Mouse (Mus musculus) stomach, embryonic 14.5 days (tissue): ENCODE data around the gene Grcc10. TPM values are rescaled to one million over a fixed set of nuclear protein-coding genes. Genes with fewer than 3 reads are reported as not detected.

Source experiments
- ATAC-seq: fragments of 200-750 bp; cut with Nextera tagmentation; 2 replicates; pipeline ENCODE4 v1.8.0; 2017; ENCODE audit warnings: low read depth, moderate TSS enrichment; ENCODE audit not compliant: insufficient number of reproducible peaks, insufficient read depth, low FRiP score
- H3K27ac ChIP-seq: fragments of 300-500 bp; sonication (generic); 2 replicates; pipeline ENCODE4 v1.5.1; 2014; ENCODE audit warnings: mild to moderate bottlenecking, low read length, moderate library complexity, mixed read lengths
- H3K27me3 ChIP-seq: fragments of 300-500 bp; sonication (generic); 2 replicates; pipeline ENCODE4 v1.6.1; 2014; ENCODE audit warnings: low read length, control low read depth, mixed read lengths; ENCODE audit not compliant: control insufficient read depth, insufficient read depth
- H3K36me3 ChIP-seq: fragments of 300-500 bp; sonication (generic); 2 replicates; pipeline ENCODE4 v1.6.1; 2014; ENCODE audit warnings: mild to moderate bottlenecking, control low read depth, low read length, moderate library complexity, mixed read lengths; ENCODE audit not compliant: control insufficient read depth, insufficient read depth
- H3K4me1 ChIP-seq: fragments of 300-500 bp; sonication (generic); 2 replicates; pipeline ENCODE4 v1.6.1; 2014; ENCODE audit warnings: low read length, control low read depth, mixed read lengths; ENCODE audit not compliant: control insufficient read depth, insufficient read depth
- H3K4me2 ChIP-seq: fragments of 300-500 bp; sonication (generic); replicated peaks from 2 replicates; pipeline ENCODE4 v1.6.1; 2014; ENCODE audit warnings: low read depth, low read length, control low read depth
- H3K4me3 ChIP-seq: fragments of 300-500 bp; sonication (generic); 2 replicates; pipeline ENCODE4 v1.5.1; 2014; ENCODE audit warnings: low read depth, low read length, control low read depth
- H3K9ac ChIP-seq: fragments of 300-500 bp; sonication (generic); replicated peaks from 2 replicates; pipeline ENCODE4 v1.6.1; 2014; ENCODE audit warnings: low read depth, mild to moderate bottlenecking, control low read depth, low read length, moderate library complexity, mixed read lengths
- H3K9me3 ChIP-seq: fragments of 300-500 bp; sonication (generic); 2 replicates; pipeline ENCODE4 v1.6.1; 2016; ENCODE audit warnings: low read depth, low read length, control low read depth; ENCODE audit not compliant: control insufficient read depth
- WGBS: fragments of 180-500 bp; shearing (Covaris S2); extraction: QIAGEN DNeasy Blood & Tissue Kit; methylation state at CpG from one replicate; pipeline ENCODE4 v1.1.7; 2014; 5-methylcytosine and 5-hydroxymethylcytosine counted together
- polyA plus RNA-seq: library from polyadenylated mRNA; unstranded; fragments of >200 nt; fragmentation: Nextera tagmentation; extraction: Ambion mirVana; gene quantifications from 2 replicates; pipeline ENCODE4 v1.2.1, GENCODE M21; 2014

Gene Grcc10
- polyA plus RNA-seq, 1 experiment from 2014 or later = 505 TPM

DNA sequence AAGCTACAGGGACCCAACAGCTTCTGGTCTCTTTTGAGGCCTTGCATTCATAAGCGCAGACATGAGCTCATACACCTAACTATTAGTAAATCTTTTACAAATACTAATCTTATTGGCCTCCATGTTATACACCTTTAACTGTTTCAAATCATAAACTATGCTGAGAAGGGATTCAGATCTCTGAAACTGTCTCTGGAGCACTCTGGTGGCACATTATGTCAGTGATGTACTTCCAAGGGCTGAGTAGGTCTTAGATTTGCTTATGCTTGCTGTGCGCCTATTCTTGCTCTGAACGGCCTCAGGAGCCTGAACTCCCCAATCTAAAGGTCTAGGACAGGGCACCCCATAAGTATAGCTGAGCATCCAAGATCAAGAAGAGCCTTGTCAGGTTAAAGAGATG lies 668 bp upstream of the Grcc10 start:
- 69% methylated on average over 3 of the region's 3 CpGs for whole genome bisulfite sequencing
- ATAC-seq = no peak
- Histone ChIP-seq H3K27ac (peak overlapping the region; percentile 96), H3K4me3 (peak overlapping the region; percentile 41), H3K9me3 (no peaks in the 10 kb centered on the region), H3K36me3 (peaks cover 31% of the 10 kb centered on the region), H3K27me3 (no peaks in the 10 kb centered on the region), H3K4me1 (peaks cover 23% of the 10 kb centered on the region), H3K4me2 (peak overlapping the region; percentile 54), H3K9ac (no peak overlapping the region; the same call in 1 of the 2 replicates)

DNA sequence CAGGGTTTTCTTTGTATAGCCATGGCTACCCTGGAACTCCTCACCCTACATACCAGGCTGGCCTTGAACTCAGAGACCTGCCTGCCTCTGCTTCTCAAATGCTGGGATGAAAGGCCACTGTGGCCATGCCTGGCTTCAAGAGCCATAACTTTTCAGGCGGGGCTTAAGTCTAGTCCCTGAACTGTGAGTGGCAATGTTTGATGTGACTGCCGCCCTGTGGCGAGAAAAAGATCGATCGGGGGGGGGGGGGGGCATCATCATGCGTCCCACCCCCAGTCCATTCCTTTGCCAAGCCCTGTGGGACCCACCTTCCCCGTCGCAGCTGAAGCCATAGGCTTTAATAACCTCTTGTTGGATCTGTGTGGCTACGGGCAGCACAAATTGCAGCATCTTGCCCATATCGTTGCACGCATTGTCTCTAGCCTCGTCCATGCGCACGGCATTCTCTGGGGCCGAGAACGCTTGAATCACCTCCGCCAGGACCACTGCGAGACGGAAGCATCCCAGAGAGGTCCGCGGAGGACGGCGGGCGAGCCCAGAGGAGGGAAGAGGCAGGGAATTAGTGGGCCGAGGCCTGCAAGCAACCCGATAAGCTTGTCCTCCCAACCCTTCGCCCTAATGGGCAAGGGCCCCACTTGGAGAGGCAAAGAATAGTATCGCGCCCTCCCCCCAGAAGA lies 825 bp downstream of the Grcc10 start:
- 1% methylated on average over 27 of the region's 29 CpGs for WGBS

DNA sequence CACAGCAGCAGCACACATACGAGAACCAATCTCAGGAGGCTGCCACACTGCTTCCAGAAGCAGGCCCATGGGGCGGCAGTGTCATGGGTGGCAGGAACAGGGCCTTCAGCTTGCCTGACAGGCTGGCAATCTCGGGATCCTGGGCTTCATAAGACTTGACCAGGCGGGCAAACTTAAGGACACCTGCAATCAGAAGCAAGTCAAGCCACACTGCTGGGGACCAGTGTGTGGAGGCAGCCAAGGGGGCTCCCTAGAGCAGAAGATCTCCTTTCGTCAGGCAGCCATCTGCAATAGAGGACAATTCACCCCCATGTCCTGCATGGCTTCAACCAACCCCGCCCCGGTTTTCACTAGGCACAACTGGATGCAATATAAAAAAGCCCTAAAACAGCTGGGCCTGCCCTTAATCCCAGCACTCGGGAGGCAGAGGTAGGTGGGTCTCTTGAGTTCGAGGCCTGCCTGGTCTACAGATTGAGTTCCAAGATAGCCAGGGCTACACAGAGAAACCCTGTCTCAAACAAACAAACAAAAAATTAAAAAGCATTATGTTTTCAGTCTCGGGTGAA lies 1.9 kb downstream of the Grcc10 start:
- peaks cover 14% of the 10 kb centered on the region; the same call in 1 of the 2 replicates for H3K4me1 ChIP-seq
- H3K4me2 ChIP-seq = peak overlapping the region; percentile 54; the same call in 1 of the 2 replicates
- ATAC-seq = no peak
- H3K36me3 ChIP-seq = peaks cover 19% of the 10 kb centered on the region
- H3K4me3 ChIP-seq = no peak overlapping the region
- no peak overlapping the region; the same call in 1 of the 2 replicates for H3K9ac ChIP-seq
- H3K27me3 ChIP-seq = no peaks in the 10 kb centered on the region
- no peaks in the 10 kb centered on the region for H3K9me3 ChIP-seq
- WGBS = 80% methylated on average over 10 of the region's 10 CpGs
- peak overlapping the region; percentile 96; the same call in 1 of the 2 replicates for H3K27ac ChIP-seq

More for the DNA sequence above, 825 bp downstream of the Grcc10 start:
- peak overlapping the region; percentile 41 for H3K4me3 ChIP-seq
- H3K27me3 ChIP-seq = no peaks in the 10 kb centered on the region
- no peaks in the 10 kb centered on the region for H3K9me3 ChIP-seq
- peaks cover 28% of the 10 kb centered on the region for H3K36me3 ChIP-seq
- peaks cover 14% of the 10 kb centered on the region; the same call in 1 of the 2 replicates for H3K4me1 ChIP-seq
- peak overlapping the region; percentile 54 for H3K4me2 ChIP-seq
- peak overlapping the region; percentile 96 for H3K27ac ChIP-seq
- ATAC-seq = peak; percentile 3; the same call in 1 of the 2 replicates
- peak overlapping the region; percentile 53 for H3K9ac ChIP-seq

DNA sequence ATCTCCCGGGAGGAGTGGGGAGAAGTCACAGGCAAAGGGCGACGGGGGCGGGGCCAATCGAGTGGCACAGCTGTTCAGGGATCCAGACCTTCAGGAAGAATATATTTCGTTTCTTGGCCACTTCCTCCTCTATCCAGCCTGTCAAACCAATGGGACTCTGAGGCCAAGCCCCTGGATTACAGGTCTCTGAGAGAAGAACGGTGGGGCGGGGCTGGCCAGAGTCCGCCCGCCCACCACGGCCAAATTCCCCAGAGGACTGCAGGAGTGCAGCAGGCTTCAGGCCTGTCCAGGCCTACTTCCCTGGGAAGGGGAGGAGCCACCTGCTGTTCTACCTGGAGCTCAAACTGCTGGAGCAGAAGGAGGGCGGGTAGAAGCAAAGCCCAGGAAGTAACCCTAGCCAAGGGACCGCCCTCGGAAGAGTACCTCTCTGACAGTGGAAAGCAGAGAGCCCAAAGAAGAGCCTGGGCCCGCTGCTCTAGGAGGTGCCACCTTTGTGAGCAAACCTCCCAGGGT lies 2.6 kb downstream of the Grcc10 start, which contains the start of gene Ptpn6:
Ptpn6 (minus strand) TSS at position 204 of the 513 bp plus-strand sequence.
- ATAC-seq = peak; percentile 78
- Histone ChIP-seq H3K4me1 (peaks cover 14% of the 10 kb centered on the region; the same call in 1 of the 2 replicates), H3K4me3 (no peak within 1 kb of the TSS), H3K36me3 (peaks cover 12% of the 10 kb centered on the region), H3K27ac (peak within 1 kb of the TSS; percentile 96; the same call in 1 of the 2 replicates), H3K9me3 (no peaks in the 10 kb centered on the region), H3K27me3 (no peaks in the 10 kb centered on the region), H3K4me2 (peak within 1 kb of the TSS; percentile 54; the same call in 1 of the 2 replicates), H3K9ac (no peak within 1 kb of the TSS; the same call in 1 of the 2 replicates)
- WGBS = 19% methylated on average over 15 of the region's 15 CpGs

DNA sequence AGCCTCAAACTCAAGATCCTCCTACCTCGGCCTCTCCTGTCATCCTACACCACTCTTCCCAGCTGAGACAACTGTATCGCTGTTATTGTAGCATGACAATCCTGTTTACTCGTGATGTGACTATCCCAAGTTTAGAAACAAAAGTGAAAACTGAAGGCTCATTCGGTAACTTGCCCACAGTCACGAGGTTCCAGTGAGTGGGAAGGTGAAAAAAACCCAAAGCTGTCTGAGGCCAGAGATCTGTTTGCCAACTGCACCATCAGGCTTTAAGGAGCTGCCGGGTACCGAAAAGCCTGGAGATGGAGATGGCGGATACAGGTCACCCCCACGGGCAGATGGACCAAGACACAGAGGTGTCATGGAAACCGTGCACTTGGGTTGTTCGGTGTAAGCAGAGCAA lies 4.1 kb downstream of the Grcc10 start:
- no peak for ATAC-seq
- Histone ChIP-seq H3K9ac (no peak overlapping the region), H3K27me3 (no peaks in the 10 kb centered on the region), H3K9me3 (no peaks in the 10 kb centered on the region), H3K4me2 (no peak overlapping the region), H3K4me3 (no peak overlapping the region), H3K36me3 (no peaks in the 10 kb centered on the region), H3K4me1 (peaks cover 14% of the 10 kb centered on the region; the same call in 1 of the 2 replicates), H3K27ac (no peak overlapping the region)
- WGBS = 88% methylated on average over 11 of the region's 11 CpGs

DNA sequence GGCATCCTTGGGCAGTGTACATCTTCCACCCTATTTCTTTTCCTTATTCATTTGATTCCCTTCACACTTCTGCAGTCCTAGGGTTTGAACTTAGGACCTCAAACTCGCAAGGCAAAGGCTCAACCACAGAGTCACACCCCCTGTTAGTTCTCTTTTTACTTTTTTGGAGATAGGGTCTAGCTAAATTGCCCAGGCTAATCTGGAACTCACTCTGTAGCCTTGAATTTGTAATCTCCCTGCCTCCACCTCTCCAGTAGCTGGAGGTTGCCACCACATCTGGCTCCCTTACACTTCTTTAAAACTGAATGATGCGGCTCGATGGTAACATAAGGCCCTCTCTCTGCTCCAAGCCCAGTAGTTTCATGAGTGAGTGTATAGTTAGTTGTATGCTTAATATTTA lies 6.8 kb downstream of the Grcc10 start:
- 96% methylated on average over 3 of the region's 3 CpGs for WGBS
- no peak overlapping the region for H3K27ac ChIP-seq
- no peak for ATAC-seq

DNA sequence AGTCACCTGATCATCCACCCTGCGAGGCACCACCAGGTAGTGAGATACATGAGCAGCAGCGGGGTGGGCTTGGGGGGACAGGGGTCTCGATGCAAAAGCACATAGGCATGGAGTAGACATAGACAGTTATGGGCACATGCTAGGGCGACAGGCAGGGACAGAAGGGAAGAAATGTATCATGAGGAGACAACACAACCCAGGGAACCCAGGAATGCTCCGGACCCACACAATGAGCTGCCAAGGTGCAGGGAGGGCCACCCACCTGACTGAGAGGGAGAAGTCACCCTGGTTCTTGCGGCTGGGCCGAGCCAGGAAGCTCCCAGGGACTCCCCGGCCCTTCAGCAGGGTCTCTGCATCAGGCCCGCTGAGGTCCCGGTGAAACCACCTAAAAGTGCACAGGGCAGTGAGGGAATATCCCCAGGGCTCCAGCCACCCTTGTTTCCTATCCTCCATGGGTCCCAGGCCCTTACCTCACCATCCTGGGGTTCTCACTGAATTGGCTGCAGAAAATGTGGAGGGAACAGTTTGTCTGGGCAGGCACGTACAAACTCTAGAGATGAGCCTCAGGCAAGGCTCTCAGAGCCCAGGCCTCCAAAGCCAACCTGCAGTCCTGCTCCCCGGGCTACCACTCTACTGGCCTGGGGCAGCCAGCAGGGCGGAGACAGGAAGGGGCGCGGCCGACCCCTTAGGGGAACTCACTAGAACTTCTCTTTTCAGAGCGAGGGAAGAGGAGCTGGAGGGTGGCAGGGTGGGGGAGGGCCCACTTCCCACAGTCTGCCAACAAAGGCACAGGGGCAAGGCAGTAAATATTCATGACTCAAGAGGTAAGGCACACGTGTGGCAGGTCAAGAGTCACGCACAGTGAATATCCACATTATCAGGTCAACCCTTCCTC lies 8.5 kb downstream of the Grcc10 start:
- Histone ChIP-seq H3K4me3 (no peak overlapping the region), H3K4me2 (no peak overlapping the region), H3K9ac (no peak overlapping the region), H3K4me1 (no peaks in the 10 kb centered on the region; the same call in 1 of the 2 replicates), H3K27ac (no peak overlapping the region), H3K9me3 (no peaks in the 10 kb centered on the region), H3K36me3 (no peaks in the 10 kb centered on the region), H3K27me3 (no peaks in the 10 kb centered on the region)
- WGBS = 49% methylated on average over 19 of the region's 19 CpGs
- 0 out of 2 replicates have a peak, but pooled peaks have one; percentile 34 for ATAC-seq

More for the DNA sequence above, 6.8 kb downstream of the Grcc10 start:
- Histone ChIP-seq H3K36me3 (no peaks in the 10 kb centered on the region), H3K4me2 (no peak overlapping the region), H3K9ac (no peak overlapping the region), H3K4me3 (no peak overlapping the region), H3K9me3 (no peaks in the 10 kb centered on the region), H3K27me3 (no peaks in the 10 kb centered on the region), H3K4me1 (peaks cover 9% of the 10 kb centered on the region; the same call in 1 of the 2 replicates)

DNA sequence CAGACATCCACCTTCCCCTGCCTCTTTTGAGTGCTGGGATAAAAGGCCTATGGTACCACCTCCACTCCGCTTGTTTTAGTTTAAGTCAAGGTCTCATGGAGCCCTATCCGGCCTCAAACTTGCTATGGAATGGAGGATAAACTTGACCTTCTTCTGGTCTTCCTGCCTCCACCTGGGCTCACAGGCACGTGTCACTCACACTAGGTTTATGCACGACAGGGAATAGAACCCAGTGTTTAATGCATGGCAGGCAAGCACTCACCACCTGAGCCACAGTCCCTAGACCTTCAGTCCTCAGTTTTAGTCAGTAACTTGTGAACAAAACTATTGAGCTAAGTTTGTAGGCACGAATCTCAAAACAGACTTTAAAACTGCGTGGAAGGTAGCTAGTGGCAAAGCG lies 10.1 kb downstream of the Grcc10 start:
- ATAC-seq = no peak
- no peaks in the 10 kb centered on the region for H3K27me3 ChIP-seq
- H3K36me3 ChIP-seq = no peaks in the 10 kb centered on the region

More for the DNA sequence above, 10.1 kb downstream of the Grcc10 start:
- no peaks in the 10 kb centered on the region for H3K9me3 ChIP-seq
- no peak overlapping the region for H3K27ac ChIP-seq
- H3K4me1 ChIP-seq = no peaks in the 10 kb centered on the region; the same call in 1 of the 2 replicates
- H3K4me2 ChIP-seq = no peak overlapping the region
- H3K4me3 ChIP-seq = no peak overlapping the region
- H3K9ac ChIP-seq = no peak overlapping the region
- 83% methylated on average over 7 of the region's 7 CpGs for WGBS
